Mouse (Mus musculus) heart, postnatal 0 days (tissue): ENCODE results near the gene Bcl9l.

Experiments
- CTCF ChIP-seq: IDR thresholded peaks from 2 replicates; pipeline ENCODE4 v1.5.1; 2016; ENCODE audit warnings: antibody characterized with exemption, control low read depth, low read depth
- EP300 ChIP-seq: IDR thresholded peaks from 2 replicates; pipeline ENCODE4 v1.6.1; 2016; ENCODE audit warnings: antibody characterized with exemption, low read depth

DNA sequence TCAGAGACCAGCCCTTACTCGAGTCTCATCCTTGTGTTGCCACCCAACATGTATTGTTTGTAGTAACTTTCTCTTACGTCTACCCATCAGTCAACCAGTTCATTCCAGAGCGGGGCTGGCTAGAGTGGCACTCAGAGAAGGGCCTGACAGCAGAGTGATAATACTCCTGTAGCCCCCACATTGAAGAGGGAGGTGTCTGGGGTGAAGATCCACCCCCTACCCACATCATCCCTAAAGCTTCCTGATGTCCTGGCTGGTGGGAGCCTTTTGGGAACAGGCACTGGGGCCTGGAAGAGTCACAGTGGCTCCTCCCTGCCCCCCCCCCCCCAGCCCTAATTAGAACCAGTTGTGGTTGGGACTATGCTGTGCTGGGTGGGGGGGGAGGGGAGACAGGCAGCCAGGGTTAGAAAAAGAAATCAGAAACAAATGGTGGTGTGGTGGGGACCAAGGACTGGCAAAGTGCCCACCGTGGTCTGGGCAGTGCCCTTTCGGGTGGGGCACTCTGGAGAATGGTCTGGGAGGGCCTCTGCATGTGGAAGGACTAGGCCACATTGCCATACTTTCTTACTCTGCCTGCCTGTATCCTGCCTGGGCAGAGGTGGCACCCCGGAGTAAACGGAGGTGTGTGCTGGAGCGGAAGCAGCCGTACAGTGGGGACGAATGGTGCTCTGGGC is 18.7 kb downstream of the Bcl9l start:
- no peak for TF ChIP-seq CTCF
- TF ChIP-seq EP300, result no peak
